Mouse (Mus musculus) embryo, embryonic 11.5 days (tissue): ENCODE data around the gene A430078G23Rik.
A peak's percentile ranks its signal among the peaks of the same experiment; 100 is the strongest.
"Not testable (repeated sequence)": the region's sequence is repeated elsewhere in the genome, so short reads cannot be mapped to it uniquely, and the experiment has no call there.

Source experiments
- DNase-seq: peaks from one replicate; pipeline ENCODE4 v3.0.0-alpha.2; 2012; ENCODE audit warnings: low read depth, low spot score

The A430078G23Rik gene

DNA sequence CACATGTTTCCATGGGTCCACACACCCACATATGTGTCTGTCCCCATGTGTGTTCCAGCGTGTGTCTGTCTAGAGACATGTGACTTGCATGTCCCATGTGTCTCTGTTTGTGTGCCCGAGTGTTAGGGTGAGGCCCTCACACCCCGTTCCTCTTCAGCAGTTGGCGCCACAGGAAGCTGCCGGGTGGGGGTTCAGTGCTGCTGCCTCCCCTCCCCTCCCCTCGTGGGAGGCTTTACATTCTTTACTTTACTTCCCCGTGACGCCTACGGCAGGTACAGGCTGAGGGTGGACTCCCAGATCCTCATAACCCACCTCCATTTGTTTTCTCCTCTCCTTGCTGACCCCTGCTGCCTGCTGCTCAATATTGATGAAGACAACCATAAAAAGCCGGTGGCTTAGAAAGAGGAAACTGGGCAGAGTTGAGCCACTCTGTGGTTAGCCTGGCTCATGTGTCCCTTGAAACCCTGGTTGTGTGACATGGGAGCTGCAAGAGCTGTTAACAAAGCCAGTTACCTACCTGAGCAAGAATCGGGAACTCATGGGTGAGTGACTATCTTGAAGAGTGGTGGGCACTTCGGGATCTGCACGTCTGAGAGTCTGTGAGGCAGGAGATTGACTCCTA is at the start of gene A430078G23Rik:
A430078G23Rik (plus strand) TSS at position 227 of the 622 bp plus-strand sequence.
- no peak for DNase-seq

DNA sequence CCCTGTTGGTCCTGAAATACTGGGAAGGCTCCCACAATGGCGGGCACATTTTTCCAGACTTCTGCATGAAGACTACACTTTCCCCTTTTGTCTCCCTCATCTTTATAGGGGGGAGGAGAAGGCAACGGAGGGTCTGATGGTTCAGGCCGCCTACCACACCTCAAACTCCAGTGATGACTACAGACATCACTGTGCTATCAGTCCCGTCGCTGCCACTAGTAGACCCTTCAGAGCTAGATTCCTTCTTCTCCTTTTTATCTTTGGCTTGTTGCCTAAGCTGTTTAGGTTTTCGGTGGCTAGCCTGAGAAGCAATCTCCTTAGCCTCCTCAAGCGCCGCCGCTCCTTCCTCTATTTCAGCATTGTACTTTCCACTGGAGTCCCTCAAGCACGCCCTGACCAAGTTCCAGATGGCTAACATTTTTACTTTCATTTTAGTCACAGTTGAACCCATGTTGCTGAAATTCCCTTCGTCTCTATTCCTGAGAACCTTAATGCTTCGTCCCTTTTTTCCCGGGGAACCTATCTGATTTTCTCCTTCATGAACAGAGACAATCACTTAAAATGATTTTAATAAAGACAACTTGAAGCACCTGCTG is 44.9 kb upstream of the A430078G23Rik start:
- DNase-seq = not testable (repeated sequence)

DNA sequence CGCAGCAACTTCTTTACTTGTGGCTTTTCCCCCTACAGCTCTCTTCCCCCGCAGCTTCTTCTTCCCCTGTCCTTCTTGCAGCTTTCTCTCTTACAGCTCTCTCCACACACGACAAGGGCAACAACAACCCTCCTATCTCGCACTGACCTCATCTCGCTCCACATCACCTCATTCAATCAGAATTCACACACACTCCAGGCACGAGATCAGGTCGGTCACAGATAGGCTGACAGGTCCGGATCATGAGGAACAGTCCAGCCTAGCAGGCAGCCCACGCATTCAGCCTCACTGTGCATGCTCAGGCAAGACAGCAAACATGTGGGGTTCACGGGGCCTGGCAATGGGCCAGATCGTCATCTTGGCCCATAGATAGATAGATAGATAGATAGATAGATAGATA is 43.6 kb upstream of the A430078G23Rik start:
- no peak for DNase-seq

DNA sequence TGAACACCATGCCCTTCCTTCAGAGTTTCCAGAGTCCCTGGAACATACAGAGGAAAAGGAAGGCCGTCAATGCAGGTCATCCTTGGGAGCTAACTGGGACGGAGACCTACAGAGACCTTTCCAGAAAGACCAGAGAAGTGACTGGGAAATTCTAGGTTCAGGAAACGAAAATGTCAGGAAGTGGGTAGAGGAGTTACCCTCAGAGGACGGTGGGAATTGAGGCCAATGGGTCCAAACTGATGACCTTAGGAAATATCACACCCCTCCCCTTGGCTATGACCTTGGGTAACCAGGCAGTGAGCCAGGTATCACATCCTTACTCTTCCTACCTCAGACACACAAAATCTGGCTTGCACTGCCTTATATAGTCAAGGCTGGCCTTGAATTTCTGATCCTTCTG is 41.7 kb upstream of the A430078G23Rik start:
- no peak for DNase-seq

- not testable (repeated sequence) for DNase-seq
Observed at GRCm38 (mm10) chr8:3313417-3313816, 39.8 kb upstream of the A430078G23Rik start.

- DNase-seq = no peak
Observed at GRCm38 (mm10) chr8:3313843-3314242, 39.4 kb upstream of the A430078G23Rik start.

DNA sequence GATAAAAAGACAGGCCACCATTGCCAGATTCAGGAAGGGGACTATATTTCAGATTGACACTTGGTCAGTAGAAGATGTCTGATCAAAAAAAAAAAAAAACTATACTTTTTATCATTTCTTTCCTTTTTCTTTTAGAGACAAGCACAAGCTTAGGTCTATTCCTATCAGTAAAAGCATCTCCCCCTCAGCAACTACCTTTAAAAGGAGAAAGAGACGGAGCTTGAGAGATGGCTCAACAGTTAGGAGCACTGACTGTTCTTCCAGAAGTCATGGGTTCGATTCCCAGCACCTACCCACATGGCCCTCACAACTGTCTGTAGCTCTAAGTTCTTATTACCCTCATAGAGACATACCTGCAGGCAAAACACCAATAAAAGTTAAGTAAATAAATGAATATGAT is 38.9 kb upstream of the A430078G23Rik start:
- no peak for DNase-seq

DNA sequence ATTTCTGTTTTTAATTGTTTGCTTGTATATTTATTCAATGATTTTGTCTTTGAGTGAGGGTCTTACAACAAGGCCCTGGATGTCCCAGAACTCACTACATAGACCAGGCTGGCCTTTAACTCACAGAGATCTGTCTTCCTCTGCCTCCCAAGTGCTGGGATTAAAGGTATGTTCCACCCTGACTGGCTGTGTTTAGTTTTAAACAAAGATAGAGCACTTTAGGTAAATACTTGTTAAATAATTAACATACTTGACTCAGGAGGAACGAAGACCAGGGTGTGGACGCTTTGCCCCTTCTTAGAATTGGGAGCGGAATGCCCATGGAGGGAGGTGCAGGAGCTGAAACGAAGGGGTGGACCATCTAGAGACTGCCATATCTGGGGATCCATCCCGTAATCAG is 36.6 kb upstream of the A430078G23Rik start:
- no peak for DNase-seq

DNA sequence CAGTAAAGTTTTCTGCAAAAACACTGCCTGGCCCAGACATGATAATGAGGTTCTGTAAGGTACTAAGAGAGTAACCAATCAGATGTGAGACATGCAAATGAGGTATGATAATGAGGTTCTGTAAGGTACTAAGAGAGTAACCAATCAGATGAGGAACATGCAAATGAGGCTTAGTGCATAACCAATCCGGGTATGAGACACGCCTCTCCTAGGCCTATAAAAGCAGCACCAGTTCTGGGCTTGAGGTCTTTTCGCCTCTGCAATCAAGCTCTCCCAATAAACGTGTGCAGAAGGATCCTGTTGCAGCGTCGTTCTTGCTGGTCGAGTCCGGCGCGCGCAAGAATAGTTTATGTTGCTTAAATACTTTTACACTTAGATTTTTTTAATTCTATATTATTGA is 33.9 kb upstream of the A430078G23Rik start:
- not testable (repeated sequence) for DNase-seq

GRCm38 (mm10) chr8:3324253-3324652 is 29.0 kb upstream of the A430078G23Rik start:
- no peak for DNase-seq

DNA sequence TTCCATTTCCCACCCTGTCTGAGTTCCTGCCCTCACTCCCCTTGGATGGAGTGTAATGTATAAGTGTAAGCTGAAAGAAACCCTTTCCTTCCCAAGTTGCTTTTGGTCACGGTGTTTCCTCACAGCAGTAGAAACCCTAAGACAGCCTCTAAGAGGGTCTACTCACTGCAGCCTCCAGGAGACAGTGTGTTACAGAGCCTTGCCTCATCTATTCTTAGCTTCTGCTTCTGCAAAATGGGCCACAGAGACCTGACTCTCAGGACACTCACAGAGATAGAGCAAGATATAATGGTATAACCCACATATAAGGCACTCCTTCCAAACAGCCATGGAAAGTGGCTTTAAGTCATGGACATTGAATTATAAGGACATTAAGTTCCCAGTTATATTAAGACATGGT is 26.2 kb upstream of the A430078G23Rik start:
- no peak for DNase-seq

GRCm38 (mm10) chr8:3327538-3328245 is 25.5 kb upstream of the A430078G23Rik start:
- DNase-seq = no peak

- DNase-seq = peak; percentile 42
Observed at GRCm38 (mm10) chr8:3330662-3331061, 22.6 kb upstream of the A430078G23Rik start.

DNA sequence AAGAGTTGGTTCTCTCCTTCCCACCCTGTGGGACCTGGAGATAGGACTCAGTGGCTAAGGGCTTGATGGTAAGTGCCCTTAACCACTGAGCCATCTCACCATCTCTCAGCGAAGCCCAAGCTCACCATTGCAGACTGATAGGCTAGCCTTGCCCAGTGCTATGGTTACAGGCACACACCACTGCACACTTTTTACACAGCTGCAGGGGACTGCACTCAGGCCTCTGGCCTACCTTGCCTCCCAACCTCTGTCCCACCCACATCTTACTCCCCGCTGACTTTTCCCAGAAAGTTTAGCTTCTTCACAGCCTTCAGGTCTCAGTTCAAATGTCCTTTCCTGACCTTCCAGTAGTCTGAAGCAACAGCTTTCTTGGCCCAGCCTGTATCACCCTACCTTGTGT is 21.5 kb upstream of the A430078G23Rik start:
- DNase-seq = no peak

DNA sequence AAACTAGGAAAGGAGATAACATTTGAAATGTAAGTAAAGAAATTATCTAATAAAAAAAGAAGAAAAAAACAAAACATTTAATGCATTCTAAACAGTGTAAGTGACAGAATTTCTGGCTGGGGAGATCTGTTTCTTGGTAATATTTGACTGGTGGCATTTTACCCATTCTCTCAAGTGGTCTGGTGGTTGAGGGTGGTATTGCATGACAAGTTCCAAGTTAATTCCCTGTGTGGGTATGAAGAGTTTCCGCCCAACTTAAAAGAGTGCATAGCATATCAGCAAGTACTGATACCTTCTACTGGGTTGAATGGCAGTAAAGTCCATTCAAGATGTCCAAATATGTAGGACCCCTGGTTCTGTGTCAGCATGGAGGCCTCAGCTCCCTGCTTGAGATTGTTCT is 17.3 kb upstream of the A430078G23Rik start:
- no peak for DNase-seq

- peak; percentile 48 for DNase-seq
Observed at GRCm38 (mm10) chr8:3336658-3337524, 16.3 kb upstream of the A430078G23Rik start.

GRCm38 (mm10) chr8:3337525-3337824 is 15.7 kb upstream of the A430078G23Rik start:
- not testable (repeated sequence) for DNase-seq

- no peak for DNase-seq
Observed at GRCm38 (mm10) chr8:3337971-3338370, 15.2 kb upstream of the A430078G23Rik start.

GRCm38 (mm10) chr8:3340711-3341110 is 12.5 kb upstream of the A430078G23Rik start:
- not testable (repeated sequence) for DNase-seq

DNA sequence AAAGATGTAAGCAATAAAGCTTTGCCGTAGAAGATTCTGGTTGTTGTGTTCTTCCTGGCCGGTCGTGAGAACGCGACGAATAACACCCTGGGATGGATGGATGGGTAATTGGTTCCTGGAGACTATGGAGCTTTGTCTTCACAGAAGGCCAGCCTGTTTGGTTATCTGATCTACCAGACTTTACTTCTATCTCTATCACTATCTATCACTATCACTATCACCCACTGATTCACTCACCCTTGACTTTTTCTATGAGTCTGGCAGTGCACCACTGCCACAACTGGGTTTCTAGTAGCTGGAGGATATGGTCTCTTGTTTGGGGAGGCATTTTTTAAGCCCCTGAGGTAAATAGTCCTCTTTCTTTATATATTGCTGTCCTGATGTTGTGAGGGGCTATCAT is 7.9 kb upstream of the A430078G23Rik start:
- no peak for DNase-seq

DNA sequence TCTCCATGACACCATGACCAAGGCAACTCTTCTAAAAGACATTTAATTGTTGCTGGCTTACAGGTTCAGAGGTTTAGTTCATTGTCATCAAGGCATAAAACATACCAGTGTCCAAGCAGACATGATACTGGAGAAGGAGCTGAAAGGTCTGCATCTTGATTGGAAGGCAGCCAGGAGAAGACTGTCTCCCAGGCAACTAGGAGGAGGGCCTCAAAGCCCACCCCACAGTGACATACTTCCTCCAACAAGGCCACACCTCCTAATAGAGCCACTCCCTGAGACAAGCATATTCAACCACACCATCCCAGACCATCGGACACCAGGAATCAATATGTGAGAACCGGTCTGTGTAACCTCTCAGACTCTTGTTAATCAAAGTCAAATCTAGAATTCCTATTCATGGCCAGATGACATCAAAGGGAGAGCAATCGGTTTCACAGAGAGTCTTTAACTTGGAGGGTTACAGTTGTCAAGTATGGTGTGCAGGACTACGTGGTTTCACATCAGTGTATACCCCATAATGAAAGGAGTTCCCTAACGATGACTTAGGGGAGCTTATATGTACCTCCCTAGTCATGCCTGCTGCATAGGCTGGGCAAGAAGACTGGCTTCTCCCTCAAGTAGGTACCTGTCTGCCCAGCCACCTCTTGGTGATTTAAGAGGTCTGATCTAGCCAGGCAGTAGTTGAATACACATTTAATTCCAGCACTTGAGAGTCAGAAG is 6.4 kb upstream of the A430078G23Rik start:
- DNase-seq = no peak
